ENCODE assay signal across 20 mouse cellular contexts in the genomic region with DNA sequence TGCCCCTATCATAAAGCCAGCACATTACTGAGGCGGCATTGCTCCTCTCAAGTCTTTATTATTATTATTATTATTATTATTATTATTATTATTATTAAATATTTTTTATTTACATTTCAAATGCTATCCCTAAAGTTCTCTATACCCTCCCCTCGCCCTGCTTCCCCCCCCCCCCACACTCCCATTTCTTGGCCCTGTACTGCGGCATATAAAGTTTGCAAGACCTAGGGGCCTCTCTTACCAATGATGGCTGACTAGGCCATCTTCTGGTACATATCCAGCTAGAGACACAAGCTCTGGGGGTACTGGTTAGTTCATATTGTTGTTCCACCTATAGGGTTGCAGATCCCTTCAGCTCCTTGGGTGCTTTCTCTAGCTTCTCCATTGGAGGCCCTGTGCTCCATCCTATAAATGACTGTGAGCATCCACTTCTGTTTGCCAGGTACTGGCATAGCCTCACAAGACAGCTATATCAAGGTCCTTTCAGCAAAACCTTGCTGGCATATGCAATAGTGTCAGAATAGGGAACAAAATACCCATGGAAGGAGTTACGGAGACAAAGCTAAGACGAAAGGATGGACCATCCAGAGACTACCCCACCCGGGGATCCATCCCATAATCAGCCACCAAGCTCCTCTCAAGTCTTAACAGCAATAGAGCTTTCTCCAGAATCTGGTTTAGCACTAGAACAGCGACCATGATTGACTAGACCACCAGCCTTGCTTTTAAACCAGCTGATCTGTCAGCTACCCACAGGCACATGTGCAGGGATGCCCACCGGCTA. TPM values are rescaled to one million over a fixed set of nuclear protein-coding genes. Genes with fewer than 3 reads are reported as not detected.
DNase-seq lines count a peak whose midpoint lies in the region; ATAC-seq lines count a peak whose summit lies in the region.
"Not testable (repeated sequence)": the region's sequence is repeated elsewhere in the genome, so short reads cannot be mapped to it uniquely, and the experiment has no call there.
"Had no signal": no experiment of that assay in that cellular context is flagged by ENCODE, and none has a peak within 500 bp of the region (broad histone marks: within the 10 kb centered on the region; RNA-seq: fewer than 3 reads in every experiment).

No protein-coding gene starts in this region.

- not testable (repeated sequence) for H3K27ac ChIP-seq in embryonic facial prominence, embryonic 11.5 days (replicated peaks; ENCODE audit: low read depth, low read length); forebrain, embryonic 12.5 days; heart, embryonic 14.5 days (replicated peaks in 1 of 2; ENCODE audit: control insufficient read depth in 1 of 2, insufficient read depth in 1 of 2, low read depth in 2 of 2, low read length in 2 of 2); hindbrain, embryonic 15.5 days (replicated peaks); limb, embryonic 13.5 days; midbrain, embryonic 12.5 days (replicated peaks); neural tube, embryonic 15.5 days (replicated peaks)

- 77% methylated on average over 7 of the region's 8 CpGs for WGBS in embryonic facial prominence, embryonic 11.5 days
- 78% methylated on average over 8 of the region's 8 CpGs for WGBS in forebrain, embryonic 12.5 days
- 70% methylated on average over 7 of the region's 8 CpGs for WGBS in heart, embryonic 14.5 days
- WGBS in hindbrain, embryonic 15.5 days, result 82% methylated on average over 8 of the region's 8 CpGs
- 76% methylated on average over 8 of the region's 8 CpGs for WGBS in limb, embryonic 13.5 days
- 80% methylated on average over 8 of the region's 8 CpGs for WGBS in midbrain, embryonic 12.5 days
- WGBS in neural tube, embryonic 15.5 days, result 79% methylated on average over 8 of the region's 8 CpGs

- not testable (repeated sequence) for H3K9ac ChIP-seq in embryonic facial prominence, embryonic 11.5 days (replicated peaks; ENCODE audit: low read length); forebrain, embryonic 12.5 days; heart, embryonic 14.5 days (ENCODE audit: low read length); hindbrain, embryonic 15.5 days; limb, embryonic 13.5 days; midbrain, embryonic 12.5 days (replicated peaks); neural tube, embryonic 15.5 days (replicated peaks)

- not testable (repeated sequence) for H3K9me3 ChIP-seq in embryonic facial prominence, embryonic 11.5 days (replicated peaks; ENCODE audit: control insufficient read depth, low read length); heart, embryonic 14.5 days (ENCODE audit: control insufficient read depth, low read length)
- H3K9me3 ChIP-seq in forebrain, embryonic 12.5 days, result peaks cover 20% of the 10 kb centered on the region
- peaks cover 17% of the 10 kb centered on the region for H3K9me3 ChIP-seq in hindbrain, embryonic 15.5 days
- peaks cover 18% of the 10 kb centered on the region for H3K9me3 ChIP-seq in limb, embryonic 13.5 days
- H3K9me3 ChIP-seq in midbrain, embryonic 12.5 days, result peaks cover 29% of the 10 kb centered on the region
- H3K9me3 ChIP-seq in neural tube, embryonic 15.5 days (replicated peaks), result peaks cover 22% of the 10 kb centered on the region

- H3K4me1 ChIP-seq in embryonic facial prominence, embryonic 11.5 days (ENCODE audit: control insufficient read depth, insufficient read depth, low read length); forebrain, embryonic 12.5 days; heart, embryonic 14.5 days (ENCODE audit: control insufficient read depth in 2 of 2, insufficient read depth in 2 of 2, low read length in 2 of 2); hindbrain, embryonic 15.5 days (replicated peaks); limb, embryonic 13.5 days; midbrain, embryonic 12.5 days; neural tube, embryonic 15.5 days: not testable (repeated sequence)

- ATAC-seq in embryonic facial prominence, embryonic 11.5 days (replicated peaks; ENCODE audit: insufficient number of reproducible peaks, low FRiP score, low TSS enrichment, low read depth), result 0 out of 2 replicates have a peak, but pooled peaks have one; percentile 65
- ATAC-seq in forebrain, embryonic 12.5 days (ENCODE audit: low FRiP score), result 0 out of 2 replicates have a peak, but pooled peaks have one; percentile 39
- ATAC-seq in heart, embryonic 14.5 days (ENCODE audit: insufficient number of reproducible peaks, insufficient read depth, low FRiP score, low read depth), result peak; percentile 56; the same call in 1 of the 2 replicates
- ATAC-seq in hindbrain, embryonic 15.5 days (ENCODE audit: low FRiP score, low read depth), result peak; percentile 54; the same call in 1 of the 2 replicates
- ATAC-seq in limb, embryonic 13.5 days (ENCODE audit: low FRiP score, low read depth), result peak; percentile 61; the same call in 1 of the 2 replicates
- ATAC-seq in midbrain, embryonic 12.5 days (ENCODE audit: low FRiP score, low read depth), result peak; percentile 62; the same call in 1 of the 2 replicates
- peak; percentile 45; the same call in 1 of the 2 replicates for ATAC-seq in neural tube, embryonic 15.5 days (ENCODE audit: low FRiP score)

- not testable (repeated sequence) for H3K27me3 ChIP-seq in embryonic facial prominence, embryonic 11.5 days (ENCODE audit: control insufficient read depth, insufficient read depth, low read length); forebrain, embryonic 12.5 days; heart, embryonic 14.5 days (ENCODE audit: control insufficient read depth, insufficient read depth, low read length); hindbrain, embryonic 15.5 days; limb, embryonic 13.5 days; midbrain, embryonic 12.5 days; neural tube, embryonic 15.5 days (replicated peaks)

- not testable (repeated sequence) for H3K4me2 ChIP-seq in embryonic facial prominence, embryonic 11.5 days (ENCODE audit: low read depth, low read length); forebrain, embryonic 12.5 days; heart, embryonic 14.5 days (ENCODE audit: low read length); hindbrain, embryonic 15.5 days; limb, embryonic 13.5 days (replicated peaks); midbrain, embryonic 12.5 days (replicated peaks); neural tube, embryonic 15.5 days

- DNase-seq in embryonic facial prominence, embryonic 11.5 days (ENCODE audit: low spot score), result not testable (repeated sequence)

- not testable (repeated sequence) for H3K36me3 ChIP-seq in embryonic facial prominence, embryonic 11.5 days (replicated peaks; ENCODE audit: control insufficient read depth, insufficient read depth, low read depth, low read length); forebrain, embryonic 12.5 days (replicated peaks); heart, embryonic 14.5 days (ENCODE audit: control insufficient read depth, insufficient read depth, low read length); hindbrain, embryonic 15.5 days; limb, embryonic 13.5 days; midbrain, embryonic 12.5 days; neural tube, embryonic 15.5 days

- not testable (repeated sequence) for H3K4me3 ChIP-seq in embryonic facial prominence, embryonic 11.5 days (ENCODE audit: low read depth, low read length); forebrain, embryonic 12.5 days (replicated peaks); heart, embryonic 14.5 days (ENCODE audit: control insufficient read depth in 1 of 2, insufficient read depth in 1 of 2, low read depth in 1 of 2, low read length in 2 of 2); hindbrain, embryonic 15.5 days; limb, embryonic 13.5 days; midbrain, embryonic 12.5 days; neural tube, embryonic 15.5 days (replicated peaks)

RNA-seq across cellular contexts. Expression of a gene that starts 11.8 kb away (rescaled TPM):
- polyA plus RNA-seq in embryonic facial prominence, embryonic 11.5 days (2014; fragmentation: Nextera tagmentation; extraction: Ambion mirVana), result not detected in 2 replicates
- polyA plus RNA-seq in forebrain, embryonic 12.5 days (2016; fragmentation: Nextera tagmentation; extraction: Ambion mirVana), result not detected in 2 replicates
- not detected in 2 replicates for polyA plus RNA-seq in heart, embryonic 14.5 days (2014; fragmentation: Nextera tagmentation; extraction: Ambion mirVana)
- polyA plus RNA-seq in hindbrain, embryonic 15.5 days (2015; fragmentation: Nextera tagmentation; extraction: Ambion mirVana), result not detected in 2 replicates
- not detected in 2 replicates for polyA plus RNA-seq in limb, embryonic 13.5 days (2015; fragmentation: Nextera tagmentation; extraction: Ambion mirVana)
- not detected in 2 replicates for polyA plus RNA-seq in midbrain, embryonic 12.5 days (2016; fragmentation: Nextera tagmentation; extraction: Ambion mirVana)
- not detected in 2 replicates for polyA plus RNA-seq in neural tube, embryonic 15.5 days (2015; fragmentation: Nextera tagmentation; extraction: Ambion mirVana)
- polyA plus RNA-seq: cerebellum, adult 2 months; cortical plate, adult 2 months; embryonic facial prominence, embryonic 10.5 days; erythroblast, embryonic 14.5 days; forebrain, embryonic 13.5 days; G1E; gonadal fat pad, adult 2 months; hindbrain, embryonic 10.5 days; kidney, embryonic 14.5 days; limb, embryonic 14.5 days; liver, embryonic 14.5 days; lung, embryonic 14.5 days had no signal

RNA-seq across cellular contexts. Expression of a gene that starts 42.2 kb away (rescaled TPM):
- not detected in 2 replicates for polyA plus RNA-seq in embryonic facial prominence, embryonic 11.5 days (2014; fragmentation: Nextera tagmentation; extraction: Ambion mirVana)
- not detected in 2 replicates for polyA plus RNA-seq in forebrain, embryonic 12.5 days (2016; fragmentation: Nextera tagmentation; extraction: Ambion mirVana)
- polyA plus RNA-seq in heart, embryonic 14.5 days (2014; fragmentation: Nextera tagmentation; extraction: Ambion mirVana), result not detected in 2 replicates
- polyA plus RNA-seq in hindbrain, embryonic 15.5 days (2015; fragmentation: Nextera tagmentation; extraction: Ambion mirVana), result not detected in 2 replicates
- polyA plus RNA-seq in limb, embryonic 13.5 days (2015; fragmentation: Nextera tagmentation; extraction: Ambion mirVana), result not detected in 2 replicates
- polyA plus RNA-seq in midbrain, embryonic 12.5 days (2016; fragmentation: Nextera tagmentation; extraction: Ambion mirVana), result not detected in 2 replicates
- not detected in 2 replicates for polyA plus RNA-seq in neural tube, embryonic 15.5 days (2015; fragmentation: Nextera tagmentation; extraction: Ambion mirVana)
- polyA plus RNA-seq: cerebellum, adult 2 months; cortical plate, adult 2 months; embryonic facial prominence, embryonic 10.5 days; erythroblast, embryonic 14.5 days; forebrain, embryonic 13.5 days; G1E; gonadal fat pad, adult 2 months; hindbrain, embryonic 10.5 days; kidney, embryonic 14.5 days; limb, embryonic 14.5 days; liver, embryonic 14.5 days; lung, embryonic 14.5 days; thymus, postnatal 0 days had no signal

RNA-seq across cellular contexts. Expression of a gene that starts 52.3 kb away (rescaled TPM):
- polyA plus RNA-seq in embryonic facial prominence, embryonic 11.5 days (2014; fragmentation: Nextera tagmentation; extraction: Ambion mirVana), result not detected in 2 replicates
- polyA plus RNA-seq in forebrain, embryonic 12.5 days (2016; fragmentation: Nextera tagmentation; extraction: Ambion mirVana), result not detected in 2 replicates
- 0.14 TPM in 1 of 2 replicates, not detected in the other for polyA plus RNA-seq in heart, embryonic 14.5 days (2014; fragmentation: Nextera tagmentation; extraction: Ambion mirVana)
- polyA plus RNA-seq in hindbrain, embryonic 15.5 days (2015; fragmentation: Nextera tagmentation; extraction: Ambion mirVana), result not detected in 2 replicates
- not detected in 2 replicates for polyA plus RNA-seq in limb, embryonic 13.5 days (2015; fragmentation: Nextera tagmentation; extraction: Ambion mirVana)
- polyA plus RNA-seq in midbrain, embryonic 12.5 days (2016; fragmentation: Nextera tagmentation; extraction: Ambion mirVana), result not detected in 2 replicates
- not detected in 2 replicates for polyA plus RNA-seq in neural tube, embryonic 15.5 days (2015; fragmentation: Nextera tagmentation; extraction: Ambion mirVana)
- polyA plus RNA-seq: cerebellum, adult 2 months; cortical plate, adult 2 months; embryonic facial prominence, embryonic 10.5 days; erythroblast, embryonic 14.5 days; forebrain, embryonic 13.5 days; G1E; gonadal fat pad, adult 2 months; hindbrain, embryonic 10.5 days; kidney, embryonic 14.5 days; limb, embryonic 14.5 days; liver, embryonic 14.5 days; lung, embryonic 14.5 days; thymus, postnatal 0 days had no signal
